Mouse (Mus musculus) heart, embryonic 14.5 days (tissue): ENCODE measurements around the gene Cage1. TPM values are rescaled to one million over a fixed set of nuclear protein-coding genes. Genes with fewer than 3 reads are reported as not detected.
A peak's percentile ranks its signal among the peaks of the same experiment; 100 is the strongest.

Experiments
- ATAC-seq: fragments of 200-750 bp; cut with Nextera tagmentation; 2 replicates; pipeline ENCODE4 v1.8.0; 2017; ENCODE audit warnings: low read depth, moderate TSS enrichment; ENCODE audit not compliant: insufficient number of reproducible peaks, insufficient read depth, low FRiP score
- H3K27ac ChIP-seq, 2 experiments: fragments of 200-500 bp in 1 of 2; fragments of 300-500 bp in 1 of 2; sonication (generic) in 1 of 2; replicated peaks in 1 of 2; 2 replicates each; pipeline ENCODE4 v1.5.1; 2012 to 2014; ENCODE audit warnings: low read depth in 2 of 2, low read length in 2 of 2, control low read depth in 1 of 2, mild to moderate bottlenecking in 1 of 2, mixed read lengths in 1 of 2; ENCODE audit not compliant: control insufficient read depth in 1 of 2, insufficient read depth in 1 of 2
- H3K27me3 ChIP-seq: fragments of 300-500 bp; sonication (generic); 2 replicates; pipeline ENCODE4 v1.6.1; 2014; ENCODE audit warnings: mild to moderate bottlenecking, low read length, control low read depth; ENCODE audit not compliant: control insufficient read depth, insufficient read depth
- H3K36me3 ChIP-seq: fragments of 300-500 bp; sonication (generic); 2 replicates; pipeline ENCODE4 v1.6.1; 2014; ENCODE audit warnings: mild to moderate bottlenecking, control low read depth, low read length, mixed read lengths; ENCODE audit not compliant: control insufficient read depth, insufficient read depth
- H3K4me1 ChIP-seq, 2 experiments: fragments of 200-500 bp in 1 of 2; fragments of 300-500 bp in 1 of 2; sonication (generic) in 1 of 2; 2 replicates each; pipeline ENCODE4 v1.6.1; 2012 to 2014; ENCODE audit warnings: low read length in 2 of 2, control low read depth in 1 of 2, mixed read lengths in 1 of 2; ENCODE audit not compliant: control insufficient read depth in 2 of 2, insufficient read depth in 2 of 2
- H3K4me2 ChIP-seq: fragments of 300-500 bp; sonication (generic); 2 replicates; pipeline ENCODE4 v1.6.1; 2014; ENCODE audit warnings: mild to moderate bottlenecking, low read length
- H3K4me3 ChIP-seq, 2 experiments: fragments of 200-500 bp in 1 of 2; fragments of 300-500 bp in 1 of 2; sonication (generic) in 1 of 2; 2 replicates each; pipeline ENCODE4 v1.5.1; 2012 to 2014; ENCODE audit warnings: low read length in 2 of 2, mild to moderate bottlenecking in 2 of 2, control low read depth in 1 of 2, low read depth in 1 of 2, moderate library complexity in 1 of 2; ENCODE audit not compliant: control insufficient read depth in 1 of 2, insufficient read depth in 1 of 2
- H3K9ac ChIP-seq: fragments of 300-500 bp; sonication (generic); 2 replicates; pipeline ENCODE4 v1.6.1; 2014; ENCODE audit warnings: mild to moderate bottlenecking, low read length
- H3K9me3 ChIP-seq: fragments of 300-500 bp; sonication (generic); 2 replicates; pipeline ENCODE4 v1.6.1; 2016; ENCODE audit warnings: low read length, control low read depth; ENCODE audit not compliant: control insufficient read depth
- WGBS: fragments of 180-500 bp; shearing (Covaris S2); extraction: QIAGEN DNeasy Blood & Tissue Kit; methylation state at CpG from one replicate; pipeline ENCODE4 v1.1.7; 2014; 5-methylcytosine and 5-hydroxymethylcytosine counted together
- polyA plus RNA-seq: library from polyadenylated mRNA; unstranded; fragments of >200 nt; fragmentation: Nextera tagmentation; extraction: Ambion mirVana; gene quantifications from 2 replicates; pipeline ENCODE4 v1.2.1, GENCODE M21; 2014

Gene Cage1
- polyA plus RNA-seq, 1 experiment from 2014 or later: 1.8 TPM

DNA sequence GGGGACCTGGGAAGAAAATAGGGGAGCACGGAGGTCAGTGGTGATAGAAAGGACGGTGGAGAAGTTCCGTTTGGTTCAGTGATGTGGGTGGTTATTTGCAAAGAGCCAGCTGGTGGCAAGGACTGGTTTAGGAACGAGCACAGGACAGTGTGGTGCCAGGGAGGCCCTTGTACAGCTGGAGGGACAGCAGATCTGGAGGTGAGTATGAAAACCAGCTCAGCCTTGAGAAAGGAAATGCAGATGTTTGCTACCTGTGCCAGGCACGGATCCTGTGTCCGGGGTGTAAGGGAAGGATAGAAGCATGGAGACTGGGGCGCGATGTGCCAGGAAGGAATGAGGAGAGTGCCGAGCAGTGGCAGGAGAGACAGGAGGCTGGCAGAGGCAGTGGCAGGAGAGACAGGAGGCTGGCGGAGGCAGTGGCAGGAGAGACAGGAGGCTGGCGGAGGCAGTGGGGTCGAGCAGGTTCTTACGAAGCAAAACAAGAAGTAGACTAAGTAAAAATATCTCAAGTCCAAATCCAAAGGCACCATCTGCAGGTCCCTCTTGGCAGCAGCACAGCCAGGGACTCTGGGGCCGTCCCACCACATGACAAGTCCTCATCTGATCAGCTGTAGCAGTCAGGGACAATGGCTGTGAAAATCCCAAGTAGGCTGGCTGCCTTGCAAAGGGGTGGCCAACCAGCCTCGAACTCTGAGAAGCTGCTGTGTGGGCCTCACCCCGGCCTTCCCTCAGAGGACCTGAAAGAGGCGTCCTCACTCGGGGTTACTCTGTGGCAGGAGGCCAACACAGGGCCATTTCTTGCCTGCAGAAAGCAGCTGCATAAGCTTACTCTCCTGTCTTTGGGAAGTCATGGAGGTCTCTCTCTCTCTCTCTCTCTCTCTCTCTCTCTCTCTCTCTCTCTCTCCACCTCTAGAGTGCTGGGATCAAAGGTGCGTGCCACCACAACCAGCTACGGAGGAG is 72.5 kb downstream of the Cage1 start:
- ATAC-seq: peak; percentile 27; the same call in 1 of the 2 replicates
- Histone ChIP-seq H3K27me3 (no peaks in the 10 kb centered on the region), H3K4me2 (peak overlapping the region; percentile 70), H3K4me3 (peak overlapping the region in 1 of 2 experiments; percentile 42; a peak in 1 of 4 replicates), H3K4me1 (peaks cover 24 to 27% of the 10 kb centered on the region in 2 experiments), H3K9me3 (no peaks in the 10 kb centered on the region), H3K9ac (peak overlapping the region; percentile 66; the same call in 1 of the 2 replicates), H3K36me3 (no peaks in the 10 kb centered on the region), H3K27ac (no peak overlapping the region)
- 45% methylated on average over 20 of the region's 20 CpGs for WGBS

DNA sequence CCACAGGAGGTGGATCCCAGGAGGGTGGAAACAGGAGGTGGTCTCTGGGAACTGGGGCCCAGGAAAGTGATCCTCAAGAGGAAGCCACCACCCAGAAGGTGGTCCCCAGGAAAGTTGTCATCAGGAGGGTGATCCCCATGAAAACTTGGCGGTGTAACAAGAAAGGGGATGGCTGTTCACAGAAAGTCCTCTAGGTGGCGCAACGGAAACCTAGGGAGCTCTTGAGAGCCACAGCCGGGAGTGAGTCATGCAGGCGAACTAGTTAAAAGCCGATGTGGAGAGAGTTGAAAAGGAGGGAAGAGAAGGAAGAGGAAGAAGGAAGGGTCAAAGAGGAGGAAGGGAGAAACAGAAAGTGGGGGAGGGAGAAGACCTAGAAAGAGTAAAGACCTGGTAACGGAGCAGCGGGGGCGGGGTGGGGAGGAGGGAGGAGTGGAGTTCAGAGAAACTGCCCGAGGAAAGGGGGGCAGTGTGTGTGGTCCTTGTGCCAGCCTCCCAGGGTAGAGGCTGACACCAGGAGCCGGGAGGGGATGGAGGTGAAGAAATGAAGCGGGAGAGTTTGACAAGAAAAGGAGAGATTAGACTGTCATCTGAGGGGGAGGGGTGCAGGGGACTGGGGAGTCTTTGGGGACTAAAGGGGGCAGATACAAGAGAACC is 73.4 kb downstream of the Cage1 start:
- Histone ChIP-seq H3K4me1 (peaks cover 24 to 27% of the 10 kb centered on the region in 2 experiments), H3K4me3 (peak overlapping the region; percentile 42 to 47), H3K4me2 (peak overlapping the region; percentile 70), H3K9ac (peak overlapping the region; percentile 66), H3K9me3 (no peaks in the 10 kb centered on the region), H3K27ac (no peak overlapping the region), H3K36me3 (no peaks in the 10 kb centered on the region), H3K27me3 (no peaks in the 10 kb centered on the region)
- 1% methylated on average over 11 of the region's 12 CpGs for WGBS
- no peak for ATAC-seq

DNA sequence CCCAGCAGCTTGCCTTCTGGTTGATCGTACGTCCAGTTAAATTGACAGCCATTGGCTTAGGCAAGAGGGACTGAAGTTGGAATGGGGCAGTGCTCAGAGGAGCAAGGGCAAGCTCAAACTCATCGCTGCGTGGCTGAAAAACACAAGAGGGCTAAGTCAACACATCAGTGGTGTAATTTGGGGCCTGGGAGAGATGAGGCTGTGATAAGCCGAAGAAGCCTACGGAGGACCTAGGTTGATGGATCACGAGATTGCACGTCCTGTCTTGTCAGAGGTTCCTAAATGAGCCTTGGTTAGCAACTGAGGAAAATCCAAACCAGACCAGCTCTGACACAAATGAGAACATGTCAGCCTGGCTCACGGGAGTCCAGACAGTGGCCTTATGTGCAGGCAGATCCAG is 74.3 kb downstream of the Cage1 start:
- Histone ChIP-seq H3K4me2 (no peak overlapping the region), H3K36me3 (no peaks in the 10 kb centered on the region), H3K9me3 (no peaks in the 10 kb centered on the region), H3K4me3 (no peak overlapping the region), H3K27me3 (no peaks in the 10 kb centered on the region), H3K9ac (no peak overlapping the region), H3K4me1 (peaks cover 24 to 25% of the 10 kb centered on the region in 2 experiments), H3K27ac (no peak overlapping the region)
- WGBS: 81% methylated on average over 9 of the region's 9 CpGs
- no peak for ATAC-seq

- WGBS: 87% methylated on average over 7 of the region's 7 CpGs
- peaks cover 10 to 11% of the 10 kb centered on the region in 2 experiments for H3K4me1 ChIP-seq
- no peak overlapping the region for H3K27ac ChIP-seq
- H3K4me3 ChIP-seq: no peak overlapping the region
- no peaks in the 10 kb centered on the region for H3K36me3 ChIP-seq
- ATAC-seq: no peak
- H3K4me2 ChIP-seq: no peak overlapping the region
- no peak overlapping the region for H3K9ac ChIP-seq
- H3K27me3 ChIP-seq: no peaks in the 10 kb centered on the region
- H3K9me3 ChIP-seq: no peaks in the 10 kb centered on the region
Measured at GRCm38 (mm10) chr13:37959936-37960335, 76.9 kb downstream of the Cage1 start.

DNA sequence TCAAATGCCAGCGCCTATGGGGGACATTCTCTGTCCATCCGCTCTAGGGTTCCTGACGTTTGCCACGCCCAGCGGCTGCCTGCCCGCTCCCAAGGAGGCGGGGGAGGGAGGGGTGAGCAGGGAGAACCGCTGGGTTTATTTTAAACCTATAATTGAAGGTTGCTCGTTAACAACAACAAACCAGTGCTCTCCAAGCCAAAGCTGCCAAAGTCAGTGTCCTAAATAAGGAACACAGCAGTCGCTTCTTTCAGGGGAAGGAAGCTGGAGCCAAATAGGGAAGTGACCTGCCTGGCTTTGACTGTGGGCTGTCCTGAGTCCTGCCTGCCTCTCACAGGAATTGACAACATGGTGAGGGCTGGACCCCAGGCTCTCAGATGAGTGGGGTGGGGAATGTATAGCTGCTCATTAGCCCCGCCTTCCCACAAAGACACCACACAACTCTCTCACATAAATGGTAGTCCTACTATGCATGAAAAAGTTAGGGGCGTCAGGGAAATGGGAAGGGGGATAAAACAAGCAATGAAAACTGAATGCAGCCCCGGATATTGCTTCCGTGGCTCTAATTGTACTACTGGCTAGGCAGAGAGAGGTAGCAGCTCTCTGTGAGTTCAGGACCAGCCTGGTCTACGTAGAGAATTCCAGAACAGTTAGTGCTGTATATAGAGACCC is 77.5 kb downstream of the Cage1 start:
- ATAC-seq: no peak
- H3K9ac ChIP-seq: no peak overlapping the region
- no peak overlapping the region for H3K4me3 ChIP-seq
- no peaks in the 10 kb centered on the region for H3K9me3 ChIP-seq
- peaks cover 5 to 7% of the 10 kb centered on the region in 2 experiments; a peak in 3 of 4 replicates for H3K4me1 ChIP-seq
- H3K36me3 ChIP-seq: no peaks in the 10 kb centered on the region
- peak overlapping the region in 1 of 2 experiments; percentile 37; a peak in 1 of 4 replicates for H3K27ac ChIP-seq
- H3K27me3 ChIP-seq: no peaks in the 10 kb centered on the region
- 72% methylated on average over 15 of the region's 15 CpGs for WGBS
- no peak overlapping the region for H3K4me2 ChIP-seq

- Histone ChIP-seq H3K27ac (peak overlapping the region; percentile 8 to 37; a peak in 2 of 4 replicates), H3K9me3 (no peaks in the 10 kb centered on the region), H3K27me3 (no peaks in the 10 kb centered on the region), H3K4me2 (no peak overlapping the region), H3K4me1 (no peaks in the 10 kb centered on the region; a peak in 1 of 4 replicates), H3K9ac (no peak overlapping the region), H3K36me3 (no peaks in the 10 kb centered on the region), H3K4me3 (no peak overlapping the region)
- no peak for ATAC-seq
- WGBS: 70% methylated on average over 18 of the region's 18 CpGs
Measured at GRCm38 (mm10) chr13:37958498-37959238, 78.2 kb downstream of the Cage1 start.
